Mouse (Mus musculus) gastrocnemius, adult 2 months (tissue): ENCODE measurements around the gene Smim6. TPM values are rescaled to one million over a fixed set of nuclear protein-coding genes. Genes with fewer than 3 reads are reported as not detected.
A peak's percentile ranks its signal among the peaks of the same experiment; 100 is the strongest.

Experiments used
- DNase-seq: peaks from one replicate; pipeline ENCODE4 v3.0.0; 2022
- H3K27ac ChIP-seq: fragments of 200-600 bp; 2 replicates; pipeline ENCODE4 v1.8.1; 2022; ENCODE audit warnings: mild to moderate bottlenecking
- H3K4me3 ChIP-seq: fragments of 200-600 bp; 2 replicates; pipeline ENCODE4 v1.8.1; 2022; ENCODE audit warnings: mild to moderate bottlenecking, moderate library complexity
- CTCF ChIP-seq: fragments of 200-600 bp; IDR thresholded peaks from 2 replicates; pipeline ENCODE4 v1.8.1; 2022; ENCODE audit warnings: antibody characterized with exemption, mild to moderate bottlenecking, moderate library complexity
- intact Hi-C: fragments of 180-260 bp; cut with DNase I; formaldehyde crosslinking; loops from one replicate; pipeline ENCODE4 v1.15.1; 2025
- total RNA-seq, 2 experiments: library from RNA; stranded (reverse); gene quantifications; 2 replicates each; pipeline ENCODE4 v1.2.3; 2021

The Smim6 gene
- total RNA-seq, 2 experiments from 2014 or later: not detected

- Histone ChIP-seq H3K4me3 (no peak overlapping the region), H3K27ac (no peak overlapping the region)
- no peak for DNase-seq
- no peak for TF ChIP-seq CTCF
- intact Hi-C loops: no loop called here
Observed at GRCm38 (mm10) chr11:115929818-115930217, 18.0 kb downstream of the Smim6 start.

GRCm38 (mm10) chr11:115931235-115931634 lies 19.4 kb downstream of the Smim6 start:
- no peak for TF ChIP-seq CTCF
- DNase-seq: no peak
- no peak overlapping the region for H3K4me3 ChIP-seq
- intact Hi-C loops: no loop called here
- no peak overlapping the region for H3K27ac ChIP-seq

- Histone ChIP-seq H3K4me3 (peak within 1 kb of the TSS; percentile 100), H3K27ac (peak within 1 kb of the TSS; percentile 91)
- TF ChIP-seq CTCF: no peak
- DNase-seq: peak; percentile 97
- intact Hi-C loops: no loop called here
Observed at GRCm38 (mm10) chr11:115933108-115933746, 21.4 kb downstream of the Smim6 start, which contains the start of the genes Sap30bp and Recql5. TSS of gene Sap30bp (plus strand) at chr11:115933282. TSS of gene Recql5 (minus strand) at chr11:115933477.

GRCm38 (mm10) chr11:115933747-115934110 lies 21.9 kb downstream of the Smim6 start:
- peak overlapping the region; percentile 91 for H3K27ac ChIP-seq
- H3K4me3 ChIP-seq: peak overlapping the region; percentile 100
- TF ChIP-seq CTCF: no peak
- intact Hi-C loops: loop anchor here (2.0 kb wide), 1 partner anchor 87 kb away; no protein-coding TSS in a partner anchor
- DNase-seq: no peak

GRCm38 (mm10) chr11:115939690-115940329 lies 28.0 kb downstream of the Smim6 start:
- intact Hi-C loops: loop anchor here (1.0 kb wide), 1 partner anchor 59 kb away; no protein-coding TSS in a partner anchor
- peak; percentile 95 for TF ChIP-seq CTCF
- no peak overlapping the region for H3K4me3 ChIP-seq
- DNase-seq: peak; percentile 61
- no peak overlapping the region for H3K27ac ChIP-seq

GRCm38 (mm10) chr11:115941980-115942379 lies 30.2 kb downstream of the Smim6 start:
- Histone ChIP-seq H3K27ac (no peak overlapping the region), H3K4me3 (no peak overlapping the region)
- peak; percentile 9; the same call in 1 of the 2 replicates for TF ChIP-seq CTCF
- no peak for DNase-seq
- intact Hi-C loops: no loop called here

- no peak for TF ChIP-seq CTCF
- Histone ChIP-seq H3K4me3 (no peak overlapping the region), H3K27ac (no peak overlapping the region)
- DNase-seq: no peak
- intact Hi-C loops: no loop called here
Observed at GRCm38 (mm10) chr11:115945247-115945646, 33.4 kb downstream of the Smim6 start.

- TF ChIP-seq CTCF: no peak
- Histone ChIP-seq H3K27ac (peak overlapping the region; percentile 63), H3K4me3 (no peak overlapping the region)
- intact Hi-C loops: no loop called here
- DNase-seq: no peak
Observed at GRCm38 (mm10) chr11:115946221-115946828, 34.5 kb downstream of the Smim6 start.

GRCm38 (mm10) chr11:115948316-115948715 lies 36.5 kb downstream of the Smim6 start:
- TF ChIP-seq CTCF: no peak
- no peak overlapping the region for H3K27ac ChIP-seq
- H3K4me3 ChIP-seq: no peak overlapping the region
- intact Hi-C loops: no loop called here
- no peak for DNase-seq

GRCm38 (mm10) chr11:115950719-115951118 lies 38.9 kb downstream of the Smim6 start:
- Histone ChIP-seq H3K27ac (peak overlapping the region; percentile 9; the same call in 1 of the 2 replicates), H3K4me3 (no peak overlapping the region)
- intact Hi-C loops: no loop called here
- no peak for DNase-seq
- no peak for TF ChIP-seq CTCF

GRCm38 (mm10) chr11:115954712-115955111 lies 42.9 kb downstream of the Smim6 start:
- DNase-seq: no peak
- peak overlapping the region; percentile 79 for H3K27ac ChIP-seq

GRCm38 (mm10) chr11:115955195-115955858 lies 43.5 kb downstream of the Smim6 start:
- H3K27ac ChIP-seq: peak overlapping the region; percentile 79
- H3K4me3 ChIP-seq: no peak overlapping the region
- peak; percentile 40 for DNase-seq
- intact Hi-C loops: no loop called here
- TF ChIP-seq CTCF: no peak

More at GRCm38 (mm10) chr11:115954712-115955111, 42.9 kb downstream of the Smim6 start:
- intact Hi-C loops: no loop called here
- no peak for TF ChIP-seq CTCF
- H3K4me3 ChIP-seq: no peak overlapping the region
